Mouse (Mus musculus) myocyte (in vitro differentiated cells): ENCODE measurements around the gene Uggt1. TPM values are rescaled to one million over a fixed set of nuclear protein-coding genes. Genes with fewer than 3 reads are reported as not detected.

Source experiments
- H3K27me3 ChIP-seq: one replicate; pipeline ENCODE4 v1.6.1; 2011; ENCODE audit not compliant: control insufficient read depth, insufficient read depth, insufficient read length
- H3K36me3 ChIP-seq: one replicate; pipeline ENCODE4 v1.6.1; 2011; ENCODE audit not compliant: control insufficient read depth, insufficient read depth
- H3K4me2 ChIP-seq: one replicate; pipeline ENCODE4 v1.6.1; 2011; ENCODE audit warnings: low read depth, control low read depth
- H3K4me3 ChIP-seq: one replicate; pipeline ENCODE4 v1.5.1; 2011; ENCODE audit warnings: mild to moderate bottlenecking, control low read depth, moderate library complexity
- H3K79me2 ChIP-seq: one replicate; pipeline ENCODE4 v1.6.1; 2011; ENCODE audit not compliant: control insufficient read depth, insufficient read depth
- H3ac ChIP-seq: one replicate; pipeline ENCODE4 v1.6.1; 2011; ENCODE audit not compliant: control insufficient read depth, insufficient read length
- CEBPB ChIP-seq: IDR thresholded peaks from 2 replicates; pipeline ENCODE4 v1.6.1; 2011; ENCODE audit warnings: mild to moderate bottlenecking, moderate library complexity; ENCODE audit not compliant: poor library complexity, insufficient read depth, severe bottlenecking
- E2F4 ChIP-seq: IDR thresholded peaks from one replicate; pipeline ENCODE4 v1.6.1; 2011; ENCODE audit warnings: mild to moderate bottlenecking, control low read depth, moderate library complexity; ENCODE audit not compliant: insufficient read depth
- MAX ChIP-seq: IDR thresholded peaks from one replicate; pipeline ENCODE4 v1.6.1; 2011; ENCODE audit warnings: low read depth, mild to moderate bottlenecking, control low read depth
- MYOD1 ChIP-seq, 3 experiments: IDR thresholded peaks; one replicate each; pipeline ENCODE4 v1.6.1; 2011; ENCODE audit warnings: control low read depth in 2 of 3, low read depth in 2 of 3, mild to moderate bottlenecking in 2 of 3, moderate library complexity in 1 of 3; ENCODE audit not compliant: insufficient read length in 2 of 3, control insufficient read depth in 1 of 3
- MYOG ChIP-seq, 3 experiments: IDR thresholded peaks; one replicate each; pipeline ENCODE4 v1.6.1; 2011; ENCODE audit warnings: control low read depth in 2 of 3, low read depth in 2 of 3, mild to moderate bottlenecking in 2 of 3; ENCODE audit not compliant: insufficient read length in 2 of 3, control insufficient read depth in 1 of 3, insufficient read depth in 1 of 3
- POLR2A ChIP-seq: IDR thresholded peaks from one replicate; pipeline ENCODE4 v1.6.1; 2011; ENCODE audit warnings: low read depth, mild to moderate bottlenecking, control low read depth, moderate library complexity; ENCODE audit not compliant: insufficient read length
- POLR2AphosphoS2 ChIP-seq: IDR thresholded peaks from one replicate; pipeline ENCODE4 v1.6.1; 2011; ENCODE audit warnings: low read depth, control low read depth; ENCODE audit not compliant: insufficient read length
- REST ChIP-seq: IDR thresholded peaks from one replicate; pipeline ENCODE4 v1.6.1; 2011; ENCODE audit warnings: mild to moderate bottlenecking, control low read depth, moderate library complexity; ENCODE audit not compliant: insufficient read depth, insufficient read length
- SRF ChIP-seq: IDR thresholded peaks from one replicate; pipeline ENCODE4 v1.6.1; 2011; ENCODE audit warnings: low read depth; ENCODE audit not compliant: control insufficient read depth, insufficient read length
- TCF12 ChIP-seq: IDR thresholded peaks from one replicate; pipeline ENCODE4 v1.6.1; 2011; ENCODE audit warnings: mild to moderate bottlenecking, control low read depth; ENCODE audit not compliant: poor library complexity, insufficient read depth, severe bottlenecking
- TCF3 ChIP-seq: IDR thresholded peaks from one replicate; pipeline ENCODE4 v1.6.1; 2011; ENCODE audit warnings: low read depth, control low read depth; ENCODE audit not compliant: insufficient read length
- USF1 ChIP-seq: IDR thresholded peaks from one replicate; pipeline ENCODE4 v1.6.1; 2011; ENCODE audit warnings: low read depth, mild to moderate bottlenecking, control low read depth, moderate library complexity
- polyA plus RNA-seq: library from polyadenylated mRNA; unstranded; fragments of >200 nt; fragmentation: generic; extraction: Trizol; gene quantifications from one replicate; pipeline ENCODE4 v1.2.1, GENCODE M21; 2012; ENCODE audit warnings: missing spikeins

Uggt1 gene
- polyA plus RNA-seq, 1 experiment, result 24.3 TPM

DNA sequence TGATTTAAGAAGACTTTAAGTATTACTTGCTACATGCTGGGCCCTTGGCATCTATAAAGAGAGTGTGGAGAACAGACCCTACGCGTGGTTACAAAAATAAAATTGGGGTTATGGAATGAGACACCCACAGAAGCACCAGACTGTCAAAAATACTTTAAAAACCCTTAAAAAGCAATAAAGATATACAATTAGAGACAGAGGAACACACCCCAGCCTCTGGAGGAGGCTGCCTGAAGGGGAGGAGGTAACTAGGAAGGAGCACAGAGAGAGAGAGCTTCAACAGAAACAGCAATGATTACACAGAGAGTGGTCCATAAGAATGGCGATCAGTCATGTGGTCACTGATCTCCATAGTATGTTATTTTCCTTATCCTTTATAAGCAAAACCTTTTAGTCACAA lies 50.0 kb downstream of the Uggt1 start:
- no peak overlapping the region for H3K4me2 ChIP-seq
- no peak overlapping the region for H3K4me3 ChIP-seq
- H3K79me2 ChIP-seq, result no peaks in the 10 kb centered on the region
- no peaks in the 10 kb centered on the region for H3K27me3 ChIP-seq
- no peak for TF ChIP-seq USF1
- H3ac ChIP-seq, result no peak overlapping the region
- H3K36me3 ChIP-seq, result peaks cover 51% of the 10 kb centered on the region

DNA sequence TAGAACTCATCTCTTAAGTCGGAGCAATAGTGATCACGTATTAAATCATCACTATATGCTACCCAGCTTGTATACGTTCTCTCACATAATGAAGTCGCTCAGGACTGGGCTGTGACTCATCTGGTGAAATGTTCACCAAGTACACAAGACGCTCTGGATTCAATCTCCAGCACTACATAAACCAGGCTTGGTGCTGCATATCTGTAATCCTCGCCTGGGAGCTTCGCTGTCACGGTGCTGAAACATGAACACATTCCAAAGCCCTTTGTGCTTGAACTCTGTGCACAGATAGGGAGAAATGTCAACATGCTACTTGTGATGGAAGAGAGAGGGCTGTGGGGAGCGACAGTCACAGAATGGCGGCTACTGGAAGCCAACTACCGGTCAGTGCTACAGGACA lies 52.6 kb downstream of the Uggt1 start:
- no peak overlapping the region for H3K4me3 ChIP-seq
- H3K4me2 ChIP-seq, result no peak overlapping the region
- no peak overlapping the region for H3ac ChIP-seq
- H3K79me2 ChIP-seq, result no peaks in the 10 kb centered on the region
- peaks cover 44% of the 10 kb centered on the region for H3K36me3 ChIP-seq
- no peaks in the 10 kb centered on the region for H3K27me3 ChIP-seq
- TF ChIP-seq SRF (no peak), TCF3 (no peak), MAX (no peak), USF1 (no peak), TCF12 (no peak), POLR2AphosphoS2 (no peak), E2F4 (no peak), REST (no peak), POLR2A (no peak), CEBPB (no peak), MYOG (IDR thresholded peaks at IDR 0.05; ENCODE audit: control insufficient read depth in 1 of 3, insufficient read depth in 1 of 3, insufficient read length in 2 of 3, low read depth in 2 of 3) (no peak), MYOD1 (IDR thresholded peaks at IDR 0.05; ENCODE audit: control insufficient read depth in 1 of 3, insufficient read length in 2 of 3, low read depth in 2 of 3) (no peak)

DNA sequence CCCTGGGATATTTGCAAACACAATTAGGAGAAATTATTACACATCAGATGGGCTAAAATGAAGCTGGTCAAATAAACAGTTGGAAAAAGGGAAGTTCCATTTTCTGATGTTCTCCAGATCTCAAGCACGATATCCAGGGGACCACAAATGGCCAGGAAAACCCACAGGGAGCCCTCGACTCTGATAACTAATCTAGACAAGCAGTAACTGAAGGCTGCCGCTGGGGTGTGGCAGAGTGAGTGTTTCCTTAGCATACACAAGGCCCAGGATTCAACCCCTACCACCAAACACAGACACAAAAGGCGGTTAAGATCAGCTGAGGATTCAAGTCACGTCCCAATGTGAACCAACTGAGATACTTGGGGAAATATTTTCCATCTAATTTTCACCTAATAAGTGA lies 64.5 kb downstream of the Uggt1 start:
- no peak overlapping the region for H3K4me2 ChIP-seq
- TF ChIP-seq SRF (no peak), POLR2AphosphoS2 (no peak), POLR2A (no peak)
- no peak overlapping the region for H3ac ChIP-seq
- H3K36me3 ChIP-seq, result peaks cover 35% of the 10 kb centered on the region
- no peaks in the 10 kb centered on the region for H3K27me3 ChIP-seq
- H3K79me2 ChIP-seq, result no peaks in the 10 kb centered on the region
- H3K4me3 ChIP-seq, result no peak overlapping the region

DNA sequence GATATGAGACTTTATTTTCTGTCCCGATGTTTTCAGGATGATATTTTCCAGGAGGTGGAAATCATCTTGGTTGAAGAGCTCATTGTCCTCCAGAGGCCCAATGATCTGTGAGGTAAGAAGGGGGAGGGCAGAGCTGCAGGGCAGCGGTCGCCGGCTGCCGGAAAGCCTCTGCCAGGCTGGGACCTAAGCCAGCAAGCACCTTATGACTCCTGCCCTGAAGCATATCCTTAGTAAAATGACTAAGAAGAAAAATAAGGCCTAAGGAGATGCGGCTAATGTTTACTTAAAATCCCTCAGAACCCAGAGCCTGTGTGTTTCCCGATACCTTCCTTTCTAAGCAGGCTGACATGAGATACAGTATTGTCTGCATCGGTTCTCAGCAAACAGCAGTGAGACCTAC lies 71.1 kb downstream of the Uggt1 start:
- no peak overlapping the region for H3ac ChIP-seq
- no peak overlapping the region for H3K4me2 ChIP-seq
- TF ChIP-seq MYOD1 (IDR thresholded peaks at IDR 0.05; ENCODE audit: control insufficient read depth in 1 of 3, insufficient read length in 2 of 3, low read depth in 2 of 3), result no peak
- no peak for TF ChIP-seq TCF3
- no peak for TF ChIP-seq SRF
- TF ChIP-seq REST, result no peak
- TF ChIP-seq MYOG (IDR thresholded peaks at IDR 0.05; ENCODE audit: control insufficient read depth in 1 of 3, insufficient read depth in 1 of 3, insufficient read length in 2 of 3, low read depth in 2 of 3), result no peak
- no peak for TF ChIP-seq MAX
- no peak for TF ChIP-seq E2F4
- no peaks in the 10 kb centered on the region for H3K27me3 ChIP-seq
- H3K36me3 ChIP-seq, result peaks cover 50% of the 10 kb centered on the region
- no peaks in the 10 kb centered on the region for H3K79me2 ChIP-seq
- no peak overlapping the region for H3K4me3 ChIP-seq

DNA sequence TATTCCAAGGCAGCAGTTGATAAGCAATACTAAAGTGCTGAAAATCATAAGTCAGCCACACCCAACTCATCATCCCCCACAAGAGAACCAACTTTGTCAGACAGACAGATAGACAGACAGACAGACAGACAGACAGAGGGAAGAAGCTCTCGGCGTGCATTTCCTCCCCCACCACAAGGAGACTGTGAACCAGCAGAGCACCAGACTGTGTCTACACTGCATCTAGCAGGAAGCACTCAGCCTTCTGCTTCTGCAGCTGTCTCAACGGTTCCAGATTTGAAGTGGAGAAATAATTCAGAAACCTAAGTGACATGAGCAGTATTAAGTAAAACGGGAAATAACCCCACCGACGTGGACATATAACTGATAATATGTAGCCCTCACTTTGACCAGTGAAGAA lies 71.6 kb downstream of the Uggt1 start:
- Histone ChIP-seq H3ac (no peak overlapping the region), H3K36me3 (peaks cover 55% of the 10 kb centered on the region), H3K4me3 (no peak overlapping the region), H3K4me2 (no peak overlapping the region), H3K27me3 (no peaks in the 10 kb centered on the region), H3K79me2 (no peaks in the 10 kb centered on the region)
- no peak for TF ChIP-seq USF1

DNA sequence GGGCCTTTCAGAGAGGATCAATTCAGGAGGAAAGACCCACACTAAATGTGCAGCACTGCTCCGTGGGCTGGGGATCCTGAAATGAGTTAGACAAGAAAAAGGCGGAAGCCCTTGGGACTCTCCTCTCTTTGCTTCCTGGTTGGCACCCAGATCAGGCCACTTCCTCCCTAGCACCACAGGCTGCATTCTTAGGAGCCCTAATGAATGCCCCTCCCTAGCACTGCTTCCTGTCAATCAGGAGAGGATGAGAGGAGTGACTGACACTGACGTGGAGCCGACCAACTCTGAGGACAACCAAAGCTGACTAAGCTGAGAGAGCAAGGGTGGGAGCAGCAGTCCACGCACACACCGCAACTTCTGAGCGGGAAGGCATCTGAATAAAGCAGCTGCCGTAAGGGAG lies 81.8 kb downstream of the Uggt1 start:
- no peaks in the 10 kb centered on the region for H3K79me2 ChIP-seq
- no peak overlapping the region for H3K4me2 ChIP-seq
- no peak for TF ChIP-seq TCF12
- no peak for TF ChIP-seq SRF
- TF ChIP-seq USF1, result no peak
- no peak for TF ChIP-seq MAX
- TF ChIP-seq REST, result no peak
- no peak for TF ChIP-seq POLR2AphosphoS2
- TF ChIP-seq TCF3, result no peak
- no peak for TF ChIP-seq POLR2A
- H3K27me3 ChIP-seq, result no peaks in the 10 kb centered on the region
- no peak overlapping the region for H3K4me3 ChIP-seq
- H3K36me3 ChIP-seq, result peaks cover 37% of the 10 kb centered on the region
- H3ac ChIP-seq, result no peak overlapping the region
